Mouse (Mus musculus): ENCODE measurements around the gene Olfr101.

The Olfr101 gene

GRCm38 (mm10) chr17:37304213-37304612 is at the start of gene Olfr101:
Olfr101 (minus strand) TSS chr17:37304313.
- no peak for DNase-seq (ENCODE audit: low read depth, low spot score)

- DNase-seq (ENCODE audit: low read depth, low spot score), result no peak
These were observed 35.5 kb upstream of the Olfr101 start, which contains the start of gene Olfr103 for GRCm38 (mm10) chr17:37339598-37339997. Olfr103 (minus strand) TSS chr17:37339698.

GRCm38 (mm10) chr17:37316954-37317353 is 12.8 kb upstream of the Olfr101 start, which contains the start of gene Olfr102:
Olfr102 (minus strand) TSS chr17:37317054.
- DNase-seq (ENCODE audit: low read depth, low spot score), result no peak

- no peak for DNase-seq (ENCODE audit: low read depth, low spot score)
These were observed 6.1 kb upstream of the Olfr101 start for GRCm38 (mm10) chr17:37310146-37310699.

GRCm38 (mm10) chr17:37308483-37308882 is 4.4 kb upstream of the Olfr101 start:
- DNase-seq (ENCODE audit: low read depth, low spot score), result no peak

GRCm38 (mm10) chr17:37283360-37283759 is 20.8 kb downstream of the Olfr101 start, which contains the start of gene Olfr99:
Olfr99 (minus strand) TSS chr17:37283460.
- no peak for DNase-seq (ENCODE audit: low read depth, low spot score)

- DNase-seq (ENCODE audit: low read depth, low spot score), result no peak
These were observed 23.8 kb downstream of the Olfr101 start for GRCm38 (mm10) chr17:37280331-37280730.

GRCm38 (mm10) chr17:37276573-37276972 is 27.5 kb downstream of the Olfr101 start:
- no peak for DNase-seq (ENCODE audit: low read depth, low spot score)

- no peak for DNase-seq (ENCODE audit: low read depth, low spot score)
These were observed 28.4 kb downstream of the Olfr101 start for GRCm38 (mm10) chr17:37275626-37276248.

GRCm38 (mm10) chr17:37270702-37271092 is 33.4 kb downstream of the Olfr101 start:
- DNase-seq (ENCODE audit: low read depth, low spot score), result no peak

- peak; percentile 54 for DNase-seq (ENCODE audit: low read depth, low spot score)
These were observed 33.9 kb downstream of the Olfr101 start, which contains the start of gene H2-M3 for GRCm38 (mm10) chr17:37270058-37270701. H2-M3 (plus strand) TSS chr17:37270220.

- no peak for DNase-seq (ENCODE audit: low read depth, low spot score)
These were observed 40.5 kb downstream of the Olfr101 start, which contains the start of gene Olfr98 for GRCm38 (mm10) chr17:37263626-37264025. Olfr98 (minus strand) TSS chr17:37263749.

GRCm38 (mm10) chr17:37250544-37250943 is 53.6 kb downstream of the Olfr101 start:
- DNase-seq (ENCODE audit: low read depth, low spot score), result no peak

- no peak for DNase-seq (ENCODE audit: low read depth, low spot score)
These were observed 54.7 kb downstream of the Olfr101 start for GRCm38 (mm10) chr17:37249460-37249859.
